Mouse (Mus musculus) skeletal muscle tissue, adult 2 months (tissue): ENCODE measurements at regions not wholly inside any gene's neighbourhood (a gene's known extent, or its start where the extent isn't known, plus 50 kb on each side); places are given as distances from the start of the nearest gene placed in this dataset.
A peak's percentile ranks its signal among the peaks of the same experiment; 100 is the strongest.

Experiments
- DNase-seq: peaks from one replicate; pipeline ENCODE4 v3.0.0-alpha.2; 2012; ENCODE audit warnings: low read depth, low spot score

DNA sequence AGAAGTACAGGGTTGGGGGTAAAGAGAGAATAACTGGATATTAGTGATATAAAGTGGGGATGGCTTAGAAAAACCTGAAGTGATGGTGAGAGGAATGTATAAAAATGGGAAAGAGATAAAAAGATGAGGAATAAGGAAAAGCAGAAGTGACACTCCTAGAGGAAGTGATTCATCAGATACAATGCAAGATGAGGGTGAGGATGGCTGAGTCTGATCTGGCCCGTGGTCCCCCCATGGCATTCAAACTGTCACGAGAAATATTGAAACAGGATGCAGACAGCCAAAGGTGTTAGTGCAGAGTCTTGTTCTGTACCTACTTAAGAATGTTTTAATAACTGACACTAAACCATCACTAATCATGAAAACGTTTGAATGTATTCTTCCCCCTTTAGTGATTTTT is 56.2 kb upstream of the Kitl start:
- no peak for DNase-seq

- no peak for DNase-seq
These were observed 62.9 kb upstream of the Kitl start for GRCm38 (mm10) chr10:99952486-99952885.

- DNase-seq, result peak; percentile 22
These were observed 63.7 kb upstream of the Kitl start for GRCm38 (mm10) chr10:99951718-99952117.

DNA sequence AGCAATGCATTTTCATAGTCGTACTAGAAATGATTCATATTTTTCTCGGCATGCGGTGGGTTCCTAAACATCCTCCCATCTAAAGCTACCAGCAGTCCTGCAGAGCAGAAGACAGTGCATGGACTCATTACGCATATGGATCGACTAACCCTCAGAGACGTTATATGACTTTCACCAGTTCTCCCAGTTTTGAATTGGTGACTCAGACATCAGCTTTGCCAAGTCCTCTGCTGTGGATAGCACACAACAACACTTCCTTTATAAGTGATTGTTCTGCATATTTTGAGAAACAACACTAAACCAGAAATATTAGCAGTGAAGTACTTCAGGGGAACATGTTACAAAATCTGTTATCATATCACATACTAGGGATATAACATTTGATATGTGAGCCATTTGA is 64.1 kb upstream of the Kitl start:
- no peak for DNase-seq

GRCm38 (mm10) chr10:99948740-99949139 is 66.7 kb upstream of the Kitl start:
- DNase-seq, result no peak

DNA sequence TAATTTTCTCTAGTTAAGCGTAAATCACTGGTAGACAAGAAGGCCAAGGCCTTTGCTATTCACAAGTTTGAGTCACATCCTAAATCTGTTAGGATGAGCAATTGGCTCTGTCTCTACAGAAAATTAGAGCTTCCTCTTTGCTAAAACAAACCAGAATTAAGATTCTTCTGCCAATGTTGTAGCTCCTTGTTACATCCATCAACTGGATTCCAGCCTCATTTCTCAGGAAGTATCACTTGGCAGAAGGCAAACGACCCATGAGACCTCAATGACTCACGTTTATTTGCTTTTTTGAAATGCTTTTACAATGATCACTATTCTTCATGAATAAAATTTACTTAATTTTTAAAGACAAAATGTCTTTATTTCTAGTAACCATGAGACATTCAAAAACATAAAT is 70.0 kb upstream of the Kitl start:
- DNase-seq, result peak; percentile 37

DNA sequence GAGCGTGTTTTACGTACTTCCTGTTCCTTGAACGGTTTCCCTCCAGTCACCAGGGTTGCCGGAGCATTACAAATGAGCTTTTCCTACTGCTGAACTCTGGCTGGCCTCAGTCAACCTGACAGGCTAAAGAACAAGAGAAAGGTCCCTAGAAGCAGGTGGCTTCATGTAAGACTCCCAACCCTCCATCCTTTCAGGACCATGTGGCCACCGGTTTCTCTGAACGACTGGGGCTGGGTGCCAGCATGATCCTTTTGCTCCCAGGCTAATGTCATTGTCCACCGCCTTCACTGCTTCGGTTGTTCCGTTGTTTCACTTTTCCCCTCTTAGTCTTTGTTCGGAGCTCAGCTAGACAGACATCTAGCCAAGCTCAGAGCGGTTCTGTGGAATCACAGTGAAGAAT is 73.8 kb upstream of the Kitl start:
- no peak for DNase-seq

GRCm38 (mm10) chr10:99938901-99939300 is 76.5 kb upstream of the Kitl start:
- DNase-seq, result no peak

- no peak for DNase-seq
These were observed 77.4 kb upstream of the Kitl start for GRCm38 (mm10) chr10:99937921-99938618.

DNA sequence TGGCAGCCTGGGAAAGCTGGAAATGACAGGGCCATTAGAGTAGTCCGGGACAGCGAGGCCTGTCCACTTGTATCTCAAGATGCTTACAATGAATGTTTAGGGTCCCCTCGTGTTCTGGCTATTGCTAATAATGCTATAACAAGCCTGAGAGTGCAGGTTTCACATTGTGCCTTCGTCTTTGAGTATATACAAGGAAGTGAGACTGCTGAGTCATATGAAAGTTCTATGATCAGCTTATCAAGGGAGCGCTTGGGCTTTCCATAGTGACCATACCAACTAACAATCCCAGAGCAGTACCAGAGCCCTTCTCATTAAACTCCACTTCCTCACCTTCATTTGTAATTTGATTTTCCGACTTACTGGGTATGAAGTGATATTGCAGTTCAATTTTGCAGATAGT is 86.2 kb upstream of the Kitl start:
- DNase-seq, result no peak

GRCm38 (mm10) chr10:99927913-99928312 is 87.5 kb upstream of the Kitl start:
- no peak for DNase-seq

DNA sequence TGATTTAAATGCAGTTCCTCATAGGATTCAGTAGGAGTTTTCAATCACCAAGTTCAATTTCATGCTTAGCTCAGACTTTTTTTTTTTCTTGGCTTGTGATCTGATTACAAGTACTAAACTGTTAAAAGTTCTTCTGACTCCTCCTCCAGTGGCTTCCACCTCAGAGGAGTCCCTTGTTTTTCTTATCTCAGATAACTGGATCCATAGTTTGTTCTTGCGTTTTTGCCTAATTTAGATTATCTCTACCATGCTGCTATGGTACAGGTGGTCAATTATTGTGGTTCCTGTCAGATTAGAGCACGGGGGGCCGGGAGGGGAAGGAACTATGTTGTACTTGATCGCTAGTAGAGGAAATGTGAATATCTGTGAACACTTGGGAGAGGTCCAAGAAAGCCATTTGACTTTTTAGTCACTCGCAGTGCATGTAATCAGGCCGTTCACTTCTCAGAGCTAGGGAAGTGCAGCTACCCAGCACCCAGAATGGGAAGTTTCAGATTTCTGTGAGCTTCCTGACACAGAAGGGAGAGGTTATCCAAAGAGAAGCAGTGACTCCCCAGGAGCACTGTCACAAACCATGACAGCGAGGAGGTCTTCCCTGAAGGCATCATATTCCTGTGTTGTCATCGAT is 89.0 kb upstream of the Kitl start:
- DNase-seq, result no peak

GRCm38 (mm10) chr10:99924541-99924940 is 90.9 kb upstream of the Kitl start:
- DNase-seq, result no peak

DNA sequence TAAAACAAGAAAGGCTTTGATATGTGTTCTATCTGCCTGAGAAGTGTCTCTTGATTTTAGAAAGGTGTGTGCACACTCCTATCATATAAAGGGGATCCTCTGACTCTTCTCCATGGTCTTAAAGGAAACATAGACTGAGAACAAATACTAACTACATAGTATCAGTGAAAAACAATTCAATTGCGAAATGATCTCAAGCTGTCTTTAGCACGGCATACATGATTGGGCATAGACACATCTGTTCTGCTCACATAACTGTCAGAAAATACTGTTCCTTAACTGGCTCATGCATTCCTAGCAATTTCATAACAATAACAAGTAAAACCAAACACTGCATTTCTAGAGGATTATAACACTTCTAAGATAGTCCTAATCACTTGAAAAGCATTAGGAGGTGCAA is 95.5 kb upstream of the Kitl start:
- no peak for DNase-seq

DNA sequence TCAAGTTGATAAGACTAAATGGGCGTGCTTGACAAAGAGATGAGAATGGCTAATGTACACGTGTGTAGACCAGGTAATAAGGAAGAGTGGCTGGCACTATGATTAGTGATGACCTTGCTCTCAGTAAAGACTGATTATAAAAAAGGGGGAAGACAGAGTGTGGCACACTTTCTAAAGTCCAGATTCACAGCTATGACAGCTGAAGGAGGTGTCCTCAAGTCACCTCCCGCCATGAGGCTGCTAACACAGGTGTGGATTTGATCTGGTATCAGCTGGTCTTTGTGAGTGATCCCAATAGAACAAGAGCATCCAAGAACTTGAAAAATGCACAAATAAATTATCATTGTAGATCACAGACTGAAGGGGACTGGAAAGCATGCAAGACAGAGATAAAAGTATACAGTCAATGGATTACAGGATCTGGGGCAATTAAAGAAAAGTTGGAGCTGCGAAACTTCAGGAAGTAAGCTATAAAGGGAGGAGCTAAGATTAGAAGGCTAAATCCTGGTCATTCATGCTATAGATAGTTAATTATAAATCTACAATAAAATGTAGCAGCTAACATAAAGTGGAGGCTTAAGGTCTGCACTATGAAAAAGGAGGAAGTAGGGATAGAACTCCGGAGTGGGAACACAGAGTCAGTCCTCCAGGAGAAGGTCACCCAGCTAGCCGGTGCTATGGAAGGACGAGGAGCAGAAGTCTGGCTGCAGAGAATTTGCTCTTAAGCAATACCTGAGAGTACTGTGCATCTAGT is 96.7 kb upstream of the Kitl start:
- DNase-seq, result no peak

DNA sequence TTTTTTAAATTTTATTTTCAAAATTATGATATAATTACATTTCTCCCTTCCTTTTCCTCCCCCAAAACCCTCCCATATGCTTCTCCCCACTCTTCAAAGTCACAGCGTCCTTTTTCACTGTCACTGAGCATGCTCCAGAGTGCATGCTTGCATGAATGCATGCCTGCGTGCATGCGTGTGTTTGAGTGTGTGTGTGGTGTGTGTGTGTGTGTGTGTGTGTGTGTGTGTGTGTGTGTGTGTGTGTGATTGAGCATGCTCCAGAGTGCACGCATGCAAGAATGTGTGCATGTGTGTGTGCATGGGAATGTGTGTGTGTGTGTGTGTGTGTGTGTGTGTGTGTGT is 101.6 kb upstream of the Kitl start:
- DNase-seq, result no peak

- DNase-seq, result no peak
These were observed 102.2 kb upstream of the Kitl start for GRCm38 (mm10) chr10:99913001-99913845.

- no peak for DNase-seq
These were observed 105.3 kb upstream of the Kitl start for GRCm38 (mm10) chr10:99910011-99910723.

DNA sequence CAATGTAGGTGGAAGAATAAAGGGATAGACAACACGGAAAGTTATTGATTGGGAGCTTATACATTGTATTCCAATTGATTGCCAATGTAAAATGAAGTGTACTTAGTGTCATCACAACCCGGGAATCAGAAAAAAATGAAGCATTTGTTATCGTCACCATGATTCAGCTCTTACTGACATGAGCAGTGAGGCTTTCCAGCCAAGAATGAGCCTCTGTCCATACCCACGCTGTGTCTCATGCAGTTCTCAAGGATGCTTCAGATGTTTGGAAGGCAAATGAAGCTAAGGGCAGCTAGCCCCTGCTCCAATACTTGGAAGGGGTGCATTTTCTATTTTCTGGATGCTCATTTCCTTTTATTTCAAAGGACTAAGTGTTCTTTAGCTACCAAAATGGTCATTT is 107.4 kb upstream of the Kitl start:
- DNase-seq, result no peak

GRCm38 (mm10) chr10:99906778-99907435 is 108.5 kb upstream of the Kitl start:
- DNase-seq, result no peak
